Comparison of ENCODE assay signal across 9 mouse cellular contexts in genomic region chr4:106785753-106786540, GRCm38 (mm10). TPM values are rescaled to one million over a fixed set of nuclear protein-coding genes. Genes with fewer than 3 reads are reported as not detected.
DNase-seq lines count a peak whose midpoint lies in the region; ATAC-seq and TF ChIP-seq lines count a peak whose summit lies in the region.
"Had no signal": no experiment of that assay in that cellular context is flagged by ENCODE, and none has a peak within 500 bp of the region (broad histone marks: within the 10 kb centered on the region; RNA-seq: fewer than 3 reads in every experiment).

No protein-coding gene starts in this region.

- peak; percentile 34 to 54 for DNase-seq in gastrocnemius, postnatal 4 days (ENCODE audit: low spot score in 2 of 2)
- DNase-seq in gastrocnemius, adult 8-10 months (ENCODE audit: low spot score in 2 of 2), result no peak
- peak; percentile 78 for DNase-seq in brain, embryonic 18.5 days (ENCODE audit: low read depth, low spot score)
- peak; percentile 74 to 83 for DNase-seq in frontal cortex, adult 2 months (ENCODE audit: extremely low spot score in 1 of 2, low spot score in 1 of 2)
- peak; percentile 69 for DNase-seq in limb, embryonic 14.5 days (ENCODE audit: low spot score)
- no peak for DNase-seq in adrenal gland, adult (ENCODE audit: inconsistent age in 2 of 2, low spot score in 1 of 2)

- ATAC-seq in inflammation-experienced regulatory T-cells, adult 6 months, result peak; percentile 21
- ATAC-seq in limb, embryonic 14.5 days (ENCODE audit: low FRiP score, low read depth), result peak; percentile 82
- peak; percentile 94 for ATAC-seq in neural tube, embryonic 14.5 days (ENCODE audit: low read depth)

- 0 out of 2 replicates have a peak overlapping the region, but pooled peaks have one; percentile 21 for H3K9ac ChIP-seq in limb, embryonic 14.5 days (ENCODE audit: low read depth, low read length, severe bottlenecking)
- H3K9ac ChIP-seq in neural tube, embryonic 14.5 days (replicated peaks; ENCODE audit: low read depth, low read length), result peak overlapping the region; percentile 16; the same call in 1 of the 2 replicates

- H3K4me3 ChIP-seq in limb, embryonic 14.5 days (replicated peaks; ENCODE audit: low read length), result no peak overlapping the region
- no peak overlapping the region for H3K4me3 ChIP-seq in neural tube, embryonic 14.5 days (ENCODE audit: low read depth, low read length)

- 7% methylated on average over 3 of the region's 5 CpGs for WGBS in limb, embryonic 14.5 days
- WGBS in neural tube, embryonic 14.5 days, result 5% methylated on average over 3 of the region's 5 CpGs

- peak overlapping the region; percentile 11; the same call in 1 of the 2 replicates for H3K4me2 ChIP-seq in limb, embryonic 14.5 days (replicated peaks; ENCODE audit: low read depth, low read length, severe bottlenecking)
- H3K4me2 ChIP-seq in neural tube, embryonic 14.5 days (ENCODE audit: low read depth, low read length), result no peak overlapping the region

- no peaks in the 10 kb centered on the region for H3K9me3 ChIP-seq in limb, embryonic 14.5 days (ENCODE audit: control insufficient read depth, low read length)
- H3K9me3 ChIP-seq in neural tube, embryonic 14.5 days (ENCODE audit: control insufficient read depth, low read length), result no peaks in the 10 kb centered on the region

- no peaks in the 10 kb centered on the region for H3K36me3 ChIP-seq in limb, embryonic 14.5 days (ENCODE audit: control insufficient read depth, insufficient read depth, low read length)
- no peaks in the 10 kb centered on the region for H3K36me3 ChIP-seq in neural tube, embryonic 14.5 days (ENCODE audit: control insufficient read depth, insufficient read depth, low read length)

- no peak for TF ChIP-seq POLR2A in limb, embryonic 14.5 days (IDR thresholded peaks at IDR 0.05; ENCODE audit: borderline replicate concordance, extremely low read depth, insufficient read depth, insufficient read length)

- H3K4me1 ChIP-seq in limb, embryonic 14.5 days (ENCODE audit: control insufficient read depth, insufficient read depth, low read length), result peaks cover 61% of the 10 kb centered on the region
- peaks cover 19% of the 10 kb centered on the region for H3K4me1 ChIP-seq in neural tube, embryonic 14.5 days (ENCODE audit: control insufficient read depth, insufficient read depth, low read length)

- H3K27ac ChIP-seq in limb, embryonic 14.5 days (replicated peaks; ENCODE audit: low read depth, low read length), result peak overlapping the region; percentile 91
- H3K27ac ChIP-seq in neural tube, embryonic 14.5 days (ENCODE audit: low read depth, low read length), result peak overlapping the region; percentile 74
- H3K27ac ChIP-seq: macrophage had no signal

- no peaks in the 10 kb centered on the region for H3K27me3 ChIP-seq in limb, embryonic 14.5 days (ENCODE audit: control insufficient read depth, insufficient read depth, low read length)
- no peaks in the 10 kb centered on the region for H3K27me3 ChIP-seq in neural tube, embryonic 14.5 days (ENCODE audit: control insufficient read depth, insufficient read depth, low read length)

RNA-seq across cellular contexts. Expression of gene Acot11, which starts 18.9 kb away (rescaled TPM):
- 10 to 100 TPM; 12.3 to 15.8 TPM for total RNA-seq in gastrocnemius, postnatal 4 days (2021)
- total RNA-seq in gastrocnemius, adult 8-10 months (2022), result 10 to 100 TPM in 2 of 4 experiments, 1 to 10 TPM in 2; 9.1 to 12.9 (median 10.1) TPM
- 19.4 and 21.4 TPM in 2 replicates for polyA plus RNA-seq in frontal cortex, adult 2 months (2012; rRNA removed)
- 1 to 10 TPM; 3.5 to 9.2 (median 5.8) TPM for polyA plus RNA-seq in inflammation-experienced regulatory T-cells, adult 6 months (2017; shearing (Covaris generic))
- polyA plus RNA-seq in limb, embryonic 14.5 days (2012; rRNA removed), result 6.1 and 6.7 TPM in 2 replicates
- polyA plus RNA-seq in limb, embryonic 14.5 days (2014; fragmentation: Nextera tagmentation; extraction: Ambion mirVana), result 3.7 and 4.3 TPM in 2 replicates
- 1.4 and 1.9 TPM in 2 replicates for polyA plus RNA-seq in neural tube, embryonic 14.5 days (2014; fragmentation: Nextera tagmentation; extraction: Ambion mirVana)

RNA-seq across cellular contexts. Expression of gene Fam151a, which starts 52.3 kb away (rescaled TPM):
- total RNA-seq in gastrocnemius, postnatal 4 days (2021), result not detected
- total RNA-seq in gastrocnemius, adult 8-10 months (2022), result not detected
- 0.11 TPM in 1 of 2 replicates, not detected in the other for polyA plus RNA-seq in frontal cortex, adult 2 months (2012; rRNA removed)
- not detected for polyA plus RNA-seq in inflammation-experienced regulatory T-cells, adult 6 months (2017; shearing (Covaris generic))
- 0.35 and 0.43 TPM in 2 replicates for polyA plus RNA-seq in limb, embryonic 14.5 days (2012; rRNA removed)
- polyA plus RNA-seq in limb, embryonic 14.5 days (2014; fragmentation: Nextera tagmentation; extraction: Ambion mirVana), result 0.19 and 1.1 TPM in 2 replicates
- polyA plus RNA-seq in neural tube, embryonic 14.5 days (2014; fragmentation: Nextera tagmentation; extraction: Ambion mirVana), result not detected in 2 replicates
- polyA plus RNA-seq: macrophage had no signal

RNA-seq across cellular contexts. Expression of gene Mroh7, which starts 55.2 kb away (rescaled TPM):
- 1 to 10 TPM in 1 of 2 experiments, under 1 TPM in 1; 0.52 to 1.2 TPM for total RNA-seq in gastrocnemius, postnatal 4 days (2021)
- total RNA-seq in gastrocnemius, adult 8-10 months (2022), result under 1 TPM in 2 of 4 experiments, not detected in 2; 0.12 to 0.19 TPM
- 10.2 and 11.0 TPM in 2 replicates for polyA plus RNA-seq in frontal cortex, adult 2 months (2012; rRNA removed)
- polyA plus RNA-seq in inflammation-experienced regulatory T-cells, adult 6 months (2017; shearing (Covaris generic)), result not detected
- 2.8 and 7.1 TPM in 2 replicates for polyA plus RNA-seq in limb, embryonic 14.5 days (2012; rRNA removed)
- polyA plus RNA-seq in limb, embryonic 14.5 days (2014; fragmentation: Nextera tagmentation; extraction: Ambion mirVana), result 0.35 and 0.63 TPM in 2 replicates
- polyA plus RNA-seq in neural tube, embryonic 14.5 days (2014; fragmentation: Nextera tagmentation; extraction: Ambion mirVana), result 1.1 and 1.4 TPM in 2 replicates
- polyA plus RNA-seq: macrophage had no signal

Comparison
In these comparisons a context has a peak if more than half of its experiments do, and no peak if none do; other contexts are left out.
1. DNase-seq: peak in gastrocnemius, postnatal 4 days (2 of 2), brain, embryonic 18.5 days (single experiment), frontal cortex, adult 2 months (2 of 2) and limb, embryonic 14.5 days (single experiment); none in gastrocnemius, adult 8-10 months (0 of 2) and adrenal gland, adult (0 of 2).
2. ATAC-seq: peak in every context shown above with its lines; median percentile 94 in neural tube, embryonic 14.5 days; 82 in limb, embryonic 14.5 days; 21 in inflammation-experienced regulatory T-cells, adult 6 months.